Mouse (Mus musculus) MEL (cell line): ENCODE data around the gene Olfml3. TPM values are rescaled to one million over a fixed set of nuclear protein-coding genes. Genes with fewer than 3 reads are reported as not detected.

Source experiments
- DNase-seq: peaks from one replicate; pipeline ENCODE4 v3.0.0; 2011; ENCODE audit warnings: low read depth, low spot score
- H3K27ac ChIP-seq: 2 replicates; pipeline ENCODE4 v1.5.1; 2012; ENCODE audit warnings: low read depth, mild to moderate bottlenecking, control low read depth, low read length, moderate library complexity; ENCODE audit not compliant: control insufficient read depth
- H3K27me3 ChIP-seq, 2 experiments: fragments of 150-350 bp in 1 of 2; sonication (generic) in 1 of 2; 2 replicates each; pipeline ENCODE4 v1.6.1; 2012; ENCODE audit warnings: low read length in 2 of 2, mild to moderate bottlenecking in 2 of 2, improper control_type of control experiment in 1 of 2, moderate library complexity in 1 of 2; ENCODE audit not compliant: insufficient read depth in 2 of 2, control insufficient read depth in 1 of 2
- H3K36me3 ChIP-seq, 2 experiments: 2 replicates each; pipeline ENCODE4 v1.6.1; 2012 to 2014; ENCODE audit warnings: low read length in 2 of 2, improper control_type of control experiment in 1 of 2, inconsistent platforms in 1 of 2, mild to moderate bottlenecking in 1 of 2; ENCODE audit not compliant: insufficient read depth in 2 of 2, control insufficient read depth in 1 of 2
- H3K4me1 ChIP-seq, 2 experiments: fragments of 150-350 bp in 1 of 2; sonication (generic) in 1 of 2; 2 replicates each; pipeline ENCODE4 v1.6.1; 2012; ENCODE audit warnings: low read length in 2 of 2, improper control_type of control experiment in 1 of 2, mild to moderate bottlenecking in 1 of 2; ENCODE audit not compliant: insufficient read depth in 2 of 2, control insufficient read depth in 1 of 2
- H3K4me3 ChIP-seq, 2 experiments: fragments of 150-350 bp in 1 of 2; sonication (generic) in 1 of 2; 2 replicates each; pipeline ENCODE4 v1.5.1; 2012; ENCODE audit warnings: low read depth in 2 of 2, low read length in 2 of 2, mild to moderate bottlenecking in 2 of 2, moderate library complexity in 2 of 2, control low read depth in 1 of 2, improper control_type of control experiment in 1 of 2; ENCODE audit not compliant: control insufficient read depth in 1 of 2, insufficient read depth in 1 of 2
- H3K79me2 ChIP-seq: 2 replicates; pipeline ENCODE4 v1.6.1; 2012; ENCODE audit warnings: mild to moderate bottlenecking, low read length, moderate library complexity; ENCODE audit not compliant: control insufficient read depth, poor library complexity, insufficient read depth
- H3K9ac ChIP-seq: 2 replicates; pipeline ENCODE4 v1.6.1; 2012; ENCODE audit warnings: low read depth, mild to moderate bottlenecking, control low read depth, low read length, moderate library complexity; ENCODE audit not compliant: control insufficient read depth, poor library complexity, severe bottlenecking
- H3K9me3 ChIP-seq: fragments of 150-350 bp; sonication (generic); replicated peaks from 2 replicates; pipeline ENCODE4 v1.6.1; 2012; ENCODE audit warnings: mild to moderate bottlenecking, low read length, improper control_type of control experiment, moderate library complexity; ENCODE audit not compliant: insufficient read depth
- BHLHE40 ChIP-seq: IDR thresholded peaks from 2 replicates; pipeline ENCODE4 v1.6.1; 2012; ENCODE audit warnings: low read depth, mild to moderate bottlenecking, inconsistent platforms, low read length, improper control_type of control experiment, borderline replicate concordance
- CHD1 ChIP-seq: IDR thresholded peaks from 2 replicates; pipeline ENCODE4 v1.6.1; 2012; ENCODE audit warnings: low read depth, mild to moderate bottlenecking, inconsistent platforms, low read length, improper control_type of control experiment
- CHD2 ChIP-seq: IDR thresholded peaks from 2 replicates; pipeline ENCODE4 v1.6.1; 2011; ENCODE audit warnings: low read length, improper control_type of control experiment
- CTCF ChIP-seq, 3 experiments: IDR thresholded peaks in 2 of 3; conservative IDR thresholded peaks in 1 of 3; 2 replicates each; pipeline ENCODE4 v1.5.1; 2011 to 2012; ENCODE audit warnings: low read length in 3 of 3, low read depth in 2 of 3, mild to moderate bottlenecking in 2 of 3, improper control_type of control experiment in 1 of 3, inconsistent platforms in 1 of 3, mixed read lengths in 1 of 3, moderate library complexity in 1 of 3; ENCODE audit not compliant: control insufficient read depth in 1 of 3, insufficient read depth in 1 of 3, poor library complexity in 1 of 3, severe bottlenecking in 1 of 3
- E2F4 ChIP-seq: IDR thresholded peaks from 2 replicates; pipeline ENCODE4 v1.6.1; 2011; ENCODE audit warnings: low read depth, low read length, improper control_type of control experiment, borderline replicate concordance
- ELF1 ChIP-seq: IDR thresholded peaks from 2 replicates; pipeline ENCODE4 v1.6.1; 2014; ENCODE audit warnings: low read depth, mild to moderate bottlenecking, inconsistent platforms, low read length, improper control_type of control experiment, moderate library complexity
- EP300 ChIP-seq, 2 experiments: IDR thresholded peaks; 2 replicates each; pipeline ENCODE4 v1.6.1; 2011; ENCODE audit warnings: improper control_type of control experiment in 2 of 2, low read length in 2 of 2, low read depth in 1 of 2, mild to moderate bottlenecking in 1 of 2
- ETS1 ChIP-seq: IDR thresholded peaks from 2 replicates; pipeline ENCODE4 v1.6.1; 2012; ENCODE audit warnings: low read depth, mild to moderate bottlenecking, inconsistent platforms, low read length, improper control_type of control experiment, moderate library complexity
- GATA1 ChIP-seq: IDR thresholded peaks from 2 replicates; pipeline ENCODE4 v1.6.1; 2011; ENCODE audit warnings: low read depth, low read length, improper control_type of control experiment
- MAFK ChIP-seq: IDR thresholded peaks from 2 replicates; pipeline ENCODE4 v1.6.1; 2011; ENCODE audit warnings: low read depth, mild to moderate bottlenecking, low read length, improper control_type of control experiment, borderline replicate concordance
- MAX ChIP-seq: IDR thresholded peaks from 2 replicates; pipeline ENCODE4 v1.6.1; 2011; ENCODE audit warnings: low read length, improper control_type of control experiment
- MAZ ChIP-seq: IDR thresholded peaks from 2 replicates; pipeline ENCODE4 v1.6.1; 2012; ENCODE audit warnings: low read depth, mild to moderate bottlenecking, inconsistent platforms, low read length, improper control_type of control experiment
- MEF2A ChIP-seq: IDR thresholded peaks from 2 replicates; pipeline ENCODE4 v1.6.1; 2014; ENCODE audit warnings: low read depth, mild to moderate bottlenecking, inconsistent platforms, low read length, improper control_type of control experiment; ENCODE audit not compliant: poor library complexity, insufficient replicate concordance, severe bottlenecking; ENCODE audit errors: extremely low read depth
- MXI1 ChIP-seq: IDR thresholded peaks from 2 replicates; pipeline ENCODE4 v1.6.1; 2011; ENCODE audit warnings: mild to moderate bottlenecking, low read depth, low read length, improper control_type of control experiment
- NELFE ChIP-seq: IDR thresholded peaks from 2 replicates; pipeline ENCODE4 v1.6.1; 2011; ENCODE audit warnings: low read depth, low read length, improper control_type of control experiment
- POLR2A ChIP-seq, 2 experiments: IDR thresholded peaks; 2 replicates each; pipeline ENCODE4 v1.6.1; 2011 to 2012; ENCODE audit warnings: low read length in 2 of 2, mild to moderate bottlenecking in 2 of 2, control low read depth in 1 of 2, improper control_type of control experiment in 1 of 2, low read depth in 1 of 2, moderate library complexity in 1 of 2; ENCODE audit not compliant: control insufficient read depth in 1 of 2, insufficient read depth in 1 of 2, poor library complexity in 1 of 2
- RAD21 ChIP-seq: IDR thresholded peaks from 2 replicates; pipeline ENCODE4 v1.6.1; 2011; ENCODE audit warnings: mild to moderate bottlenecking, low read depth, low read length, improper control_type of control experiment
- RCOR1 ChIP-seq: IDR thresholded peaks from 2 replicates; pipeline ENCODE4 v1.6.1; 2012; ENCODE audit warnings: low read depth, mild to moderate bottlenecking, inconsistent platforms, low read length, improper control_type of control experiment
- SIN3A ChIP-seq: IDR thresholded peaks from 2 replicates; pipeline ENCODE4 v1.6.1; 2012; ENCODE audit warnings: low read length, improper control_type of control experiment, inconsistent platforms
- SMC3 ChIP-seq: IDR thresholded peaks from 2 replicates; pipeline ENCODE4 v1.6.1; 2011; ENCODE audit warnings: low read depth, low read length, improper control_type of control experiment
- TAL1 ChIP-seq: IDR thresholded peaks from 2 replicates; pipeline ENCODE4 v1.6.1; 2012; ENCODE audit warnings: mild to moderate bottlenecking, inconsistent platforms, low read length, moderate library complexity, mixed read lengths
- TBP ChIP-seq: IDR thresholded peaks from 2 replicates; pipeline ENCODE4 v1.8.0; 2011; ENCODE audit warnings: low read depth, low read length, improper control_type of control experiment
- TCF12 ChIP-seq: IDR thresholded peaks from 2 replicates; pipeline ENCODE4 v1.6.1; 2014; ENCODE audit warnings: low read depth, mild to moderate bottlenecking, inconsistent platforms, low read length, improper control_type of control experiment, moderate library complexity
- USF1 ChIP-seq: IDR thresholded peaks from 2 replicates; pipeline ENCODE4 v1.6.1; 2014; ENCODE audit warnings: low read depth, mild to moderate bottlenecking, inconsistent platforms, low read length, improper control_type of control experiment, moderate library complexity
- USF2 ChIP-seq, 2 experiments: IDR thresholded peaks; 2 replicates each; pipeline ENCODE4 v1.6.1; 2011 to 2012; ENCODE audit warnings: improper control_type of control experiment in 2 of 2, low read length in 2 of 2, borderline replicate concordance in 1 of 2, inconsistent platforms in 1 of 2, low read depth in 1 of 2, mild to moderate bottlenecking in 1 of 2; ENCODE audit not compliant: insufficient read depth in 1 of 2
- ZC3H11A ChIP-seq: IDR thresholded peaks from 2 replicates; pipeline ENCODE4 v1.6.1; 2012; ENCODE audit warnings: low read depth, mild to moderate bottlenecking, inconsistent platforms, low read length, improper control_type of control experiment
- ZMIZ1 ChIP-seq: IDR thresholded peaks from 2 replicates; pipeline ENCODE4 v1.6.1; 2012; ENCODE audit warnings: low read depth, mild to moderate bottlenecking, inconsistent platforms, low read length, improper control_type of control experiment, moderate library complexity
- ZNF384 ChIP-seq: IDR thresholded peaks from 2 replicates; pipeline ENCODE4 v1.6.1; 2012; ENCODE audit warnings: low read depth, mild to moderate bottlenecking, inconsistent platforms, low read length, improper control_type of control experiment
- polyA plus RNA-seq, 2 experiments: library from polyadenylated mRNA; stranded (reverse) in 1 of 2; unstranded in 1 of 2; fragments of >175 nt in 1 of 2; fragments of >200 nt in 1 of 2; gene quantifications; 2 replicates each; pipeline versions ENCODE4 v1.2.1 to v1.2.4; 2012; ENCODE audit warnings: low replicate concordance in 2 of 2, low read depth in 1 of 2; ENCODE audit not compliant: insufficient read length in 2 of 2, insufficient read depth in 1 of 2, missing spikeins in 1 of 2
- total RNA-seq: library from RNA; depleted of rRNA; stranded (reverse); fragments of 300-350 nt; gene quantifications from 2 replicates; pipeline ENCODE4 v1.2.3, GENCODE M21; 2012

Gene Olfml3
- total and polyA plus RNA-seq, 3 experiments, result 0.08 to 0.18 TPM; not detected in 1

- TF ChIP-seq E2F4, result no peak
- TF ChIP-seq NELFE, result no peak
- no peak for TF ChIP-seq TCF12
These were observed 29.0 kb upstream of the Olfml3 start (continued) for GRCm38 (mm10) chr3:103766789-103767188.

GRCm38 (mm10) chr3:103759261-103759970 is 21.6 kb upstream of the Olfml3 start:
- H3K36me3 ChIP-seq, result peaks cover 0 to 23% of the 10 kb centered on the region in 2 experiments; a peak in 2 of 4 replicates
- H3K27me3 ChIP-seq, result no peaks in the 10 kb centered on the region
- no peak overlapping the region for H3K4me3 ChIP-seq
- H3K79me2 ChIP-seq, result no peaks in the 10 kb centered on the region
- no peak overlapping the region for H3K9ac ChIP-seq
- H3K4me1 ChIP-seq, result no peaks in the 10 kb centered on the region
- no peak for DNase-seq
- H3K27ac ChIP-seq, result no peak overlapping the region
- TF ChIP-seq SMC3 (no peak), GATA1 (no peak), MAZ (no peak), RCOR1 (no peak), MAFK (no peak), USF2 (IDR thresholded peaks at IDR 0.05; ENCODE audit: borderline replicate concordance in 1 of 2, insufficient read depth in 1 of 2, low read depth in 1 of 2, low read length in 2 of 2) (no peak), MEF2A (no peak), USF1 (no peak), EP300 (IDR thresholded peaks at IDR 0.05; ENCODE audit: low read depth in 1 of 2, low read length in 2 of 2) (no peak), E2F4 (no peak), MXI1 (no peak), ZNF384 (no peak), ZC3H11A (no peak), TBP (no peak)
- no peaks in the 10 kb centered on the region for H3K9me3 ChIP-seq

- no peak overlapping the region for H3K4me3 ChIP-seq
- no peak overlapping the region for H3K27ac ChIP-seq
- H3K36me3 ChIP-seq, result peaks cover 0 to 24% of the 10 kb centered on the region in 2 experiments; a peak in 2 of 4 replicates
These were observed 20.7 kb upstream of the Olfml3 start for GRCm38 (mm10) chr3:103758456-103758855.

More at GRCm38 (mm10) chr3:103758456-103758855, 20.7 kb upstream of the Olfml3 start:
- Histone ChIP-seq H3K4me1 (no peaks in the 10 kb centered on the region), H3K9ac (no peak overlapping the region), H3K9me3 (no peaks in the 10 kb centered on the region), H3K79me2 (no peaks in the 10 kb centered on the region), H3K27me3 (no peaks in the 10 kb centered on the region)
- no peak for DNase-seq
- TF ChIP-seq SMC3 (no peak), CTCF (IDR thresholded peaks at IDR 0.05 in 2 of 3, conservative IDR thresholded peaks at IDR 0.05 in 1 of 3; ENCODE audit: control insufficient read depth in 1 of 3, insufficient read depth in 1 of 3, low read depth in 2 of 3, low read length in 3 of 3, poor library complexity in 1 of 3, severe bottlenecking in 1 of 3) (no peak), ZNF384 (no peak), POLR2A (IDR thresholded peaks at IDR 0.05; ENCODE audit: control insufficient read depth in 1 of 2, insufficient read depth in 1 of 2, low read depth in 1 of 2, low read length in 2 of 2, poor library complexity in 1 of 2) (no peak), CHD1 (no peak), ZMIZ1 (no peak), MXI1 (no peak), RAD21 (no peak), CHD2 (no peak), ETS1 (no peak), BHLHE40 (no peak), MAX (no peak), ELF1 (no peak), MAFK (no peak), RCOR1 (no peak), TAL1 (no peak), SIN3A (no peak), TBP (no peak)
